Mouse (Mus musculus) limb, embryonic 15.5 days (tissue): ENCODE data around the gene Rragb. TPM values are rescaled to one million over a fixed set of nuclear protein-coding genes. Genes with fewer than 3 reads are reported as not detected.
"Not testable (repeated sequence)": the region's sequence is repeated elsewhere in the genome, so short reads cannot be mapped to it uniquely, and the experiment has no call there.

Experiments used
- ATAC-seq: fragments of 200-750 bp; cut with Nextera tagmentation; 2 replicates; pipeline ENCODE4 v1.8.0; 2017; ENCODE audit warnings: low read depth, moderate TSS enrichment; ENCODE audit not compliant: insufficient number of reproducible peaks, low FRiP score, low TSS enrichment
- H3K27ac ChIP-seq: fragments of 300-500 bp; sonication (generic); 2 replicates; pipeline ENCODE4 v1.5.1; 2015; ENCODE audit warnings: moderate library complexity, mild to moderate bottlenecking, inconsistent platforms
- H3K27me3 ChIP-seq: fragments of 300-500 bp; sonication (generic); 2 replicates; pipeline ENCODE4 v1.6.1; 2015; ENCODE audit warnings: inconsistent platforms
- H3K36me3 ChIP-seq: fragments of 300-500 bp; sonication (generic); 2 replicates; pipeline ENCODE4 v1.6.1; 2015; ENCODE audit warnings: inconsistent platforms
- H3K4me1 ChIP-seq: fragments of 300-500 bp; sonication (generic); 2 replicates; pipeline ENCODE4 v1.6.1; 2015; ENCODE audit warnings: inconsistent platforms
- H3K4me2 ChIP-seq: fragments of 300-500 bp; sonication (generic); 2 replicates; pipeline ENCODE4 v1.6.1; 2015; ENCODE audit warnings: mild to moderate bottlenecking, inconsistent platforms
- H3K4me3 ChIP-seq: fragments of 300-500 bp; sonication (generic); 2 replicates; pipeline ENCODE4 v1.5.1; 2015; ENCODE audit warnings: mild to moderate bottlenecking, inconsistent platforms
- H3K9ac ChIP-seq: fragments of 300-500 bp; sonication (generic); 2 replicates; pipeline ENCODE4 v1.6.1; 2015; ENCODE audit warnings: inconsistent platforms
- H3K9me3 ChIP-seq: fragments of 300-500 bp; sonication (generic); 2 replicates; pipeline ENCODE4 v1.6.1; 2016; ENCODE audit warnings: inconsistent platforms
- WGBS: fragments of 180-500 bp; shearing (Covaris S2); methylation state at CpG from one replicate; pipeline ENCODE4 v1.1.7; 2015; 5-methylcytosine and 5-hydroxymethylcytosine counted together
- polyA plus RNA-seq: library from polyadenylated mRNA; unstranded; fragments of >200 nt; fragmentation: Nextera tagmentation; extraction: Ambion mirVana; gene quantifications from 2 replicates; pipeline ENCODE4 v1.2.1, GENCODE M21; 2015

Gene Rragb
- 1.5 and 1.8 TPM in 2 replicates for polyA plus RNA-seq

DNA sequence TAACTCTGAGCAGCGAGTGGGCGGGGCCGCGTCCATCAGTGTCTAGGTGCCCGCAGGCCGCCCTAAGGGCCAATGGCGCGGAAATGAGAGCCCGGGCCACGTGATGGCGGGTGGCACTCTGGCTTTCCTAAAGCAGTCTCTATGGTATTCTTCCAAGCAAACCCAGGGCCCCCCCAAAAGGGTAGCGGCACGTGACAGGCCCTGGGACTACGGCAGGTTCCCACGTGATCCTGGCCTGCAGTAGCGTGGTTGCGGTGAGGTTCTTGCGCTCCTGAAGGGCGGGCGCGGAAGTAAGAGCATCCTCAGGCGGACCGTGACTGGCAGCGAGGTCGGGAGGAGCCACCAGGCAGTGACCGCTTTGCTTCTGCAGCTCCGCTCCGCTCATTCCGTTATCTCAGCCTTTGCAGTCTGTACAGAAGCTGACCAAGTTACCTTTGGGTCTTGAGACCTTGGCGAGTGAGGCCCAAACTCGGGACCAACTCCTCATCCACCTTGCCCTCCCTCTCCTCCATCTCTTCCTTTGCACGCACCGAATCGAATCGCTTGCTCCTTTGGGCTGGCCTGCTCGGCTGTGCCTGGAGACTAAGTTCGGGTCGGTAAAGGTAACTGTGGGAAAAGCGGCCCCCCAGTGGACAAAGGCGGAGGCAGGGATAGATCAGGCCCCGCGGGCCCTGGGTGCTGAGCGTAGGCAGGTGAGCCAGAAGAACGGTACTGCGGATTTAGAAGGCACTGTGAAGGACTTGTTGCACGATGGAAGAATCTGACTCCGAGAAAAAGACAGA, at the start of gene Rragb:
Gene Rragb (plus strand): TSS at position 248 of the 782 bp plus-strand sequence.
- Histone ChIP-seq H3K4me2 (peak within 1 kb of the TSS; percentile 61), H3K36me3 (no peaks in the 10 kb centered on the region), H3K4me1 (no peaks in the 10 kb centered on the region), H3K27ac (no peak within 1 kb of the TSS), H3K9ac (0 out of 2 replicates have a peak within 1 kb of the TSS, but pooled peaks have one; percentile 7), H3K9me3 (no peaks in the 10 kb centered on the region), H3K4me3 (peak within 1 kb of the TSS; percentile 46), H3K27me3 (peaks cover 16% of the 10 kb centered on the region)
- WGBS: 23% methylated on average over 47 of the region's 47 CpGs
- ATAC-seq: peak; percentile 82

DNA sequence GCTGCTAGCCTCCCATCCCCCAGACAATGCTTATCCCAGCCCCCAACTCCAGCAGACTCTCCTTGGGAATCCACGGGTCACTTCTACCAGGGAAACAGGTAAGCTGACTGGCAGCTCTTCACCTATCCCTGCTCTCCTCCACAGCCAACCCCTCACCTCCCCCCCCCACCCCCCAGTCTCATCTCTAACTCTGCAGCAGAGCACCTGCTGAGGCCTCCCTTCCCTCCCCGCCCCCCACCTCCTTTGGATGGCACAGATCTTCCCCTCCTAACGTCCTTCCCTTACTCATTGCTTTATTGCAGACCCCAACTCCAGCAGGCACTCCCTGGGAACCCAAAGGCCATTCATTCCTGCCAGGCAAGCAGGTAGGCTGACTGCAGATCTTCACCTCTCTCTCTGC, 21.3 kb upstream of the Rragb start, which contains the start of gene Foxr2:
Gene Foxr2 (plus strand): TSS at position 301 of the 400 bp plus-strand sequence.
- H3K27ac ChIP-seq: no peak within 1 kb of the TSS
- H3K4me1 ChIP-seq: no peaks in the 10 kb centered on the region
- no peak within 1 kb of the TSS for H3K9ac ChIP-seq
- peaks cover 16% of the 10 kb centered on the region; the same call in 1 of the 2 replicates for H3K27me3 ChIP-seq
- H3K4me2 ChIP-seq: no peak within 1 kb of the TSS
- no peak within 1 kb of the TSS for H3K4me3 ChIP-seq
- H3K36me3 ChIP-seq: no peaks in the 10 kb centered on the region
- no peaks in the 10 kb centered on the region for H3K9me3 ChIP-seq
- ATAC-seq: no peak
- WGBS: 12% methylated on average over 2 of the region's 3 CpGs

DNA sequence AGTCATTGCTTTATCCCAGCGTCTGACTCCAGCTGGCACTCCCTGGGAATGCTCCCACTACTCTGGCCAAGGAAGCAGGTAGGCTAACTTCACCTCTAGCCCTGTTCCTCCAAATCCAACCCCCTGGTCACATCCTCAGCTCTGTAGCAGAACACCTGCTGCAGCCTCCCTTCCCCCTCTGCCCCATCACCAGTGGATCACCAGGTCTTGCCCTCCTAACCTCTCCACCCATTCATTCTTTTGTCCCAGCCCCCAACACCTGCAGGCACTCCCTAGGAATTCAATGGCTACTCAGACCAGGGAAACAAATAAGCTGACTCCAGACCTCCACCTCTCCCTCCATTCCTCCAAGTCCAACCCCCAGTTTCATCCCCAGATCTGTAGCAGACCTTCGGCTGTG, 20.8 kb upstream of the Rragb start:
- peaks cover 16% of the 10 kb centered on the region; the same call in 1 of the 2 replicates for H3K27me3 ChIP-seq
- 45% methylated on average over 2 of the region's 2 CpGs for WGBS
- no peaks in the 10 kb centered on the region for H3K4me1 ChIP-seq
- no peaks in the 10 kb centered on the region for H3K9me3 ChIP-seq
- no peak overlapping the region for H3K4me2 ChIP-seq
- ATAC-seq: no peak
- H3K9ac ChIP-seq: no peak overlapping the region
- H3K4me3 ChIP-seq: no peak overlapping the region
- no peak overlapping the region for H3K27ac ChIP-seq
- no peaks in the 10 kb centered on the region for H3K36me3 ChIP-seq

DNA sequence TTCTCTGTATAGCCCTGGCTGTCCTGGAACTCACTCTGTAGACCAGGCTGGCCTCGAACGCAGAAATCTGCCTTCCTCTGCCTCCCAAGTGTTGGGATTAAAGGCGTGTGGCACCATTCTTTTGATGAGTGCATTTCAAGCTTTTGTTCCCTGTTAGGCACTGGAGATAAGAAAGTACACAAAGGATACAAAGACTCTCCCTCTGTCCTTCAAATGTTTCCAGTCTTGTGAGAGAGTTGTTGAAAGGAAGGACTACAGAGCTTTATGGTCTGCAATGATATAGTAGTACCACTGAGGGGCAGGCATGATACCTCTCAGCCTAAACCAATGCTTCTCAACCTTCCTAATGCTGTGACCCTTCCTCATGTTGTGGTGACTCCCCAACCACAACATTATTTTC, 2.9 kb downstream of the Rragb start:
- H3K27ac ChIP-seq: no peak overlapping the region
- H3K36me3 ChIP-seq: no peaks in the 10 kb centered on the region
- H3K4me2 ChIP-seq: no peak overlapping the region
- H3K4me3 ChIP-seq: no peak overlapping the region
- no peaks in the 10 kb centered on the region for H3K4me1 ChIP-seq
- WGBS: 87% methylated on average over 3 of the region's 3 CpGs
- no peaks in the 10 kb centered on the region for H3K9me3 ChIP-seq
- peaks cover 12% of the 10 kb centered on the region for H3K27me3 ChIP-seq
- H3K9ac ChIP-seq: no peak overlapping the region
- ATAC-seq: no peak

DNA sequence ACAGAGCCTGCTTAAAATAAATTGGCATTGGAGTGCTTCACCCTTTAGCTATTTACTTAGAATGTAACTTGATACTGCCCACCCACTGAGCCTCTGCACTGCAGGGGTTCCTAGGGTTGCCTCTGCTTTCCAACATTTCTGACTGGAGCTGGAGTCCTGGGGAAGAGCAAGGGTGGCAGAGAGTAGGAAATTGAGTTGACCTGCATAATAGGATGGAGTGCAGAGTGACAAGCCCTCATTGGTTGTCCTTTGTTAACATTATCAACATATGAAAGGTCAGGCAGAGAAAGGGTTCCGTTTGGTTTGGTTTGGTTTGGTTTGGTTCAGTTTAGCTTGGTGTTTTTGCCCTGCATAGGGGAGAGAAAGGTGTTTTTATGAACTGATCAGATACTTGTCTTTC, 12.0 kb downstream of the Rragb start:
- H3K4me2 ChIP-seq: no peak overlapping the region
- H3K9ac ChIP-seq: no peak overlapping the region
- no peaks in the 10 kb centered on the region for H3K9me3 ChIP-seq
- H3K4me3 ChIP-seq: no peak overlapping the region
- ATAC-seq: no peak
- H3K27me3 ChIP-seq: no peaks in the 10 kb centered on the region
- 38% methylated on average over 1 of the region's 1 CpGs for WGBS
- H3K4me1 ChIP-seq: no peaks in the 10 kb centered on the region
- no peaks in the 10 kb centered on the region for H3K36me3 ChIP-seq
- no peak overlapping the region for H3K27ac ChIP-seq

DNA sequence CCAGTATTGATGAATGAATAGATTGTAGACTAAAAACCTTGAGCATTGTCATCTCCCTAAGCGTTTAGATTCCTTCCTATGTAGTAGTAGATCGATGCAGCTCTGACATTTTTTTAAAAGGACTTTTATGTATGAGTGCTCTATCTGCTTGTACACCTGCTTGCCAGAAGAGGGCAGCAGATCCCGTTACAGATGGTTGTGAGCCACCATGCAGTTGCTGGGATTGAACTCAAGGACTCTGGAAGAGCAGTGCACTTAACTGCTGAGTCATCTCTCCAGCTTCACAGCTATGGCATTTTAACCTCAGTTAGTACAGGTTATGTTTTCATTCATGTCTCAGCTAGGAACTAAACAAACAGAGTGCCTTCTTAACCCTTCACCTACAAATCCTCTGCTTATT, 15.5 kb downstream of the Rragb start:
- H3K9ac ChIP-seq: no peak overlapping the region
- H3K4me2 ChIP-seq: no peak overlapping the region
- H3K36me3 ChIP-seq: no peaks in the 10 kb centered on the region
- no peaks in the 10 kb centered on the region for H3K4me1 ChIP-seq
- no peak overlapping the region for H3K27ac ChIP-seq
- ATAC-seq: no peak
- WGBS: 46% methylated on average over 3 of the region's 3 CpGs
- no peaks in the 10 kb centered on the region for H3K27me3 ChIP-seq
- H3K9me3 ChIP-seq: no peaks in the 10 kb centered on the region
- no peak overlapping the region for H3K4me3 ChIP-seq

DNA sequence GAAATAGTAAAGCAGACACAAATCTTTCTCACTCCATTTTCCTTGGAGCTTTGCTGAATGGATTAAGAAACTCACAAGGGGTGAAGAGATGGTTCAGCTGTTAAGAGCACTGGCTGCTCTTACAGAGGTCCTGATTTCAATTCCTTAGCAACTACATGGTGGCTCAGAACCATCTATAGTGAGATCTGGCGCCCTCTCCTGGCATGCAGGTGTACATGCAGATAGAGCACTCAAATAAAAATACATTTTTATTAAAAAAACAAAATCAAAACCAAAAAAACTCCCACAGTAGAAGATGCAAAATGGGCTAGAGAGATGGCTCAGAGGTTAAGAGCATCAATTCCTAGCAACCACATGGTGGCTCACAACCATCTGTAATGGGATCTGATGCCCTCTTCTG, 35.0 kb downstream of the Rragb start:
- Histone ChIP-seq H3K4me1 (no peaks in the 10 kb centered on the region), H3K9ac (no peak overlapping the region), H3K36me3 (no peaks in the 10 kb centered on the region), H3K4me2 (no peak overlapping the region), H3K27ac (no peak overlapping the region), H3K9me3 (no peaks in the 10 kb centered on the region), H3K27me3 (no peaks in the 10 kb centered on the region), H3K4me3 (no peak overlapping the region)
- WGBS: 12% methylated on average over 1 of the region's 1 CpGs
- ATAC-seq: no peak

DNA sequence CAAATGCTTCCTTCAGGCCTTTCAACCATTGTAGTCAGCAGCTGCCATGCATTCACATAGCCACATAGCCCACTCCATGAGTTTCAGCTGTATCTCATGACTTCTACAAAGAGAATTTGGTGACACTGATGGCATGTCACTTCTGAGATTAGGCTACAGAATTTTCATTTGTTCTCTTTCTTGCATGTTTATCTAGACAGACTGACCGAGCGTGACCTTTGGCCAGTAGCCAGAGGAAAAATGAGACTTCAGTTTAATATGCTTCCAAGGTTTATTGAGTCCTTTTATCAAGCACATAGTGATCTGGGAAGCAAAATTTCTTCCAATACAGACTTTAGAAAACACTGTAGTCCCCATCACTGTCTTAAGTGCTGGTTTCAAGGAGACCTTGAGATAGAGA, 42.4 kb downstream of the Rragb start:
- WGBS: 90% methylated on average over 2 of the region's 2 CpGs
- H3K4me1 ChIP-seq: no peaks in the 10 kb centered on the region
- H3K9me3 ChIP-seq: no peaks in the 10 kb centered on the region
- H3K27ac ChIP-seq: no peak overlapping the region
- no peak overlapping the region for H3K4me2 ChIP-seq
- H3K27me3 ChIP-seq: no peaks in the 10 kb centered on the region
- H3K36me3 ChIP-seq: no peaks in the 10 kb centered on the region
- no peak for ATAC-seq
- no peak overlapping the region for H3K4me3 ChIP-seq
- H3K9ac ChIP-seq: no peak overlapping the region

DNA sequence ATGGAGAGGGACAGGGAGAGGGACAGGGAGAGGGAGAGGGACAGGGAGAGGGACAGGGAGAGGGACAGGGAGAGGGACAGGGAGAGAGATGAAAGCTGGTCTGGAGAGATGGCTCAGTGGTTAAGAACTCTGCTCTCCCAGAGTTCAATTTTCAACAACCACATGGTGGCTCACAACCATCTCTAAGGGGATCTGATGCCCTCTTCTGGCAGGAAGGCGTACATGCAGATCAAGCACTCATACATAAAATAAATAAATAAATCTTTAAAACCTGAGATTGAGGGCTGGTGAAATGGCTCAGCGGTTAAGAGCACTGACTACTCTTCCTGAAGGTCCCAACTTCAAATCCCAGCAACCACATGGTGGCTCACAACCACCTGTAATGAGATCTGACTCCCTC, 59.4 kb downstream of the Rragb start:
- 73% methylated on average over 2 of the region's 2 CpGs for WGBS
- not testable (repeated sequence) for H3K36me3 ChIP-seq, H3K9me3 ChIP-seq, ATAC-seq, H3K9ac ChIP-seq, H3K4me1 ChIP-seq, H3K27me3 ChIP-seq, H3K27ac ChIP-seq, H3K4me3 ChIP-seq, H3K4me2 ChIP-seq

DNA sequence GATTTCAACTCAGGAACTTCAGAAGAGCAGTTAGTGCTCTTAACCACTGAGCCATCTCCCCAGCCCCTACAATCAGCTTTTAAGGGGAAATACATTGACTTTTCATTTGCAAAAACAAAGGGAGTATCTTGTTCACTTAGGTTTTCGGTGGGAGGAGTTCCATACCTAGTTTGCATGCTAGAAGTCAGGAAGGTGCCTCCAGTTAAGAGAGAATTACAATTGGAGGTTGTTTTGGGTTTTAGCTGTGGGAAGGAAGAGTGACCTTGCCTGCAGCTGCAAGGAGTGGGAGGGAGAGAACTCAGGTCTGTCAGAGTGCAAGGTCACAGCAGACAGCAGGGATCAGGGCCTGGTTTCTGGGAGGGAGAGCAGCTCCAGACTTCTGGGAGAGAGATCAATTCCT, 71.3 kb downstream of the Rragb start:
- 67% methylated on average over 1 of the region's 1 CpGs for WGBS
- H3K4me2 ChIP-seq: no peak overlapping the region
- H3K4me3 ChIP-seq: no peak overlapping the region
- ATAC-seq: no peak
- H3K4me1 ChIP-seq: no peaks in the 10 kb centered on the region
- H3K9me3 ChIP-seq: no peaks in the 10 kb centered on the region
- H3K9ac ChIP-seq: no peak overlapping the region
- H3K27me3 ChIP-seq: no peaks in the 10 kb centered on the region
- no peak overlapping the region for H3K27ac ChIP-seq
- H3K36me3 ChIP-seq: no peaks in the 10 kb centered on the region
